10 mouse cellular contexts compared by ENCODE assay signal in the genomic region with DNA sequence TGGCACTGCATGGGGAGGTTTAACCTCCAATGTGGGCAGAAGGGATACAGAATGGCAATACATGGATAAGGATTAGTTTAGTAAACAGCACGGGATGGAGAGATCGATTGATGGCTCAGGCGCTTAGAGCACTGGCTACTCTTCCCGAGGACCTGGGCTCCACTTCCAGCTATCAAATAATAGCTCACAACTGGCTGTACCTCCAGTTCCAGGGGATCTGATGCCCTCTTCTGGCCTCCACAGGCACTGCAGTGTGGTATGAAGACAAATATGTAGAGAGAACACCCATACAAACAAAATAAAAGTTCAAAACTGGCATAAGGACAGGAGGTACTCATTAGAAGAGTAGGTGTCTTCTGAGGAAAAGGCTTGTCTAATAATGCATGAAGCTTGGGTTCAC. TPM values are rescaled to one million over a fixed set of nuclear protein-coding genes. Genes with fewer than 3 reads are reported as not detected.
DNase-seq lines count a peak whose midpoint lies in the region; ATAC-seq lines count a peak whose summit lies in the region.
"Had no signal": no experiment of that assay in that cellular context is flagged by ENCODE, and none has a peak within 500 bp of the region (broad histone marks: within the 10 kb centered on the region; RNA-seq: fewer than 3 reads in every experiment).

No protein-coding gene starts in this region.

- H3K27me3 ChIP-seq in midbrain, embryonic 11.5 days (ENCODE audit: control insufficient read depth, insufficient read depth, low read length) = no peaks in the 10 kb centered on the region
- no peaks in the 10 kb centered on the region for H3K27me3 ChIP-seq in midbrain, embryonic 15.5 days (replicated peaks)

- H3K36me3 ChIP-seq in midbrain, embryonic 11.5 days (ENCODE audit: control insufficient read depth, insufficient read depth, low read length) = peaks cover 21% of the 10 kb centered on the region
- H3K36me3 ChIP-seq in midbrain, embryonic 15.5 days (replicated peaks) = peaks cover 50% of the 10 kb centered on the region

- H3K9me3 ChIP-seq in midbrain, embryonic 11.5 days (ENCODE audit: control insufficient read depth, low read length) = no peaks in the 10 kb centered on the region
- no peaks in the 10 kb centered on the region for H3K9me3 ChIP-seq in midbrain, embryonic 15.5 days

- peak; percentile 55 to 65 for DNase-seq in cerebellum, postnatal 10 days
- DNase-seq in cerebellum, adult 11 months = no peak
- peak; percentile 88 for DNase-seq in midbrain, embryonic 11.5 days (ENCODE audit: low spot score, missing footprints)
- DNase-seq in adrenal gland, postnatal 14 days = peak; percentile 72
- peak; percentile 47 to 73 for DNase-seq in heart, postnatal 10 days
- peak; percentile 39 to 67 for DNase-seq in lung, postnatal 4 days
- no peak for DNase-seq in adipocyte (ENCODE audit: low spot score)

- H3K4me1 ChIP-seq in midbrain, embryonic 11.5 days (ENCODE audit: control insufficient read depth, insufficient read depth, low read length) = no peaks in the 10 kb centered on the region
- H3K4me1 ChIP-seq in midbrain, embryonic 15.5 days = no peaks in the 10 kb centered on the region

- H3K27ac ChIP-seq in midbrain, embryonic 11.5 days (ENCODE audit: low read depth, low read length) = no peak overlapping the region
- no peak overlapping the region for H3K27ac ChIP-seq in midbrain, embryonic 15.5 days

- no peak for ATAC-seq in midbrain, embryonic 11.5 days (ENCODE audit: low FRiP score)
- ATAC-seq in midbrain, embryonic 15.5 days (replicated peaks) = no peak

- no peak overlapping the region for H3K4me3 ChIP-seq in midbrain, embryonic 11.5 days (ENCODE audit: low read depth, low read length)
- H3K4me3 ChIP-seq in midbrain, embryonic 15.5 days = no peak overlapping the region
- H3K4me3 ChIP-seq: myocyte had no signal

- H3K4me2 ChIP-seq in midbrain, embryonic 11.5 days = no peak overlapping the region
- H3K4me2 ChIP-seq in midbrain, embryonic 15.5 days = no peak overlapping the region

- no peak overlapping the region for H3K9ac ChIP-seq in midbrain, embryonic 11.5 days (ENCODE audit: low read length)
- no peak overlapping the region for H3K9ac ChIP-seq in midbrain, embryonic 15.5 days

- WGBS in midbrain, embryonic 11.5 days = 78% methylated on average over 4 of the region's 4 CpGs
- WGBS in midbrain, embryonic 15.5 days = 78% methylated on average over 4 of the region's 4 CpGs

- intact Hi-C loops in heart, postnatal 10 days (cut with DNase I) = no loop called here

RNA-seq across cellular contexts. Expression of a gene that starts 16.6 kb away (rescaled TPM):
- polyA plus RNA-seq in midbrain, embryonic 11.5 days (2014; fragmentation: Nextera tagmentation; extraction: Ambion mirVana) = 95.7 and 96.7 TPM in 2 replicates
- polyA plus RNA-seq in midbrain, embryonic 15.5 days (2015; fragmentation: Nextera tagmentation; extraction: Ambion mirVana) = 65.5 and 65.6 TPM in 2 replicates
- total RNA-seq in adrenal gland, postnatal 14 days (2021) = 33.7 and 41.0 TPM in 2 replicates
- total RNA-seq in heart, postnatal 10 days (2021) = 10 to 100 TPM; 19.8 to 21.9 TPM

RNA-seq across cellular contexts. Expression of a gene that starts 17.4 kb away (rescaled TPM):
- polyA plus RNA-seq in midbrain, embryonic 11.5 days (2014; fragmentation: Nextera tagmentation; extraction: Ambion mirVana) = 139 and 145 TPM in 2 replicates
- polyA plus RNA-seq in midbrain, embryonic 15.5 days (2015; fragmentation: Nextera tagmentation; extraction: Ambion mirVana) = 145 TPM in 2 replicates
- 168 and 193 TPM in 2 replicates for total RNA-seq in adrenal gland, postnatal 14 days (2021)
- 100 to 1,000 TPM; 104 to 114 TPM for total RNA-seq in heart, postnatal 10 days (2021)

RNA-seq across cellular contexts. Expression of a gene that starts 28.2 kb away (rescaled TPM):
- 5.8 and 6.9 TPM in 2 replicates for polyA plus RNA-seq in midbrain, embryonic 11.5 days (2014; fragmentation: Nextera tagmentation; extraction: Ambion mirVana)
- polyA plus RNA-seq in midbrain, embryonic 15.5 days (2015; fragmentation: Nextera tagmentation; extraction: Ambion mirVana) = 14.1 and 15.5 TPM in 2 replicates
- total RNA-seq in adrenal gland, postnatal 14 days (2021) = 1.7 and 2.2 TPM in 2 replicates
- 1 to 10 TPM; 1.3 TPM for total RNA-seq in heart, postnatal 10 days (2021)

RNA-seq across cellular contexts. Expression of a gene that starts 28.6 kb away (rescaled TPM):
- polyA plus RNA-seq in midbrain, embryonic 11.5 days (2014; fragmentation: Nextera tagmentation; extraction: Ambion mirVana) = not detected in 2 replicates
- polyA plus RNA-seq in midbrain, embryonic 15.5 days (2015; fragmentation: Nextera tagmentation; extraction: Ambion mirVana) = not detected in 2 replicates
- not detected in 2 replicates for total RNA-seq in adrenal gland, postnatal 14 days (2021)
- not detected for total RNA-seq in heart, postnatal 10 days (2021)
- polyA plus RNA-seq: heart, embryonic 16.5 days; myocyte had no signal

RNA-seq across cellular contexts. Expression of a gene that starts 29.3 kb away (rescaled TPM):
- polyA plus RNA-seq in midbrain, embryonic 11.5 days (2014; fragmentation: Nextera tagmentation; extraction: Ambion mirVana) = 0.11 and 0.22 TPM in 2 replicates
- polyA plus RNA-seq in midbrain, embryonic 15.5 days (2015; fragmentation: Nextera tagmentation; extraction: Ambion mirVana) = 0.32 and 0.37 TPM in 2 replicates
- total RNA-seq in adrenal gland, postnatal 14 days (2021) = not detected in 2 replicates
- total RNA-seq in heart, postnatal 10 days (2021) = under 1 TPM; 0.10 TPM

Comparison
In these comparisons a context has a peak if more than half of its experiments do, and no peak if none do; other contexts are left out.
1. DNase-seq: peak in cerebellum, postnatal 10 days (2 of 2), midbrain, embryonic 11.5 days (single experiment), adrenal gland, postnatal 14 days (single experiment), heart, postnatal 10 days (2 of 2) and lung, postnatal 4 days (2 of 2); none in cerebellum, adult 11 months (single experiment) and adipocyte (single experiment).